Mouse (Mus musculus) heart, postnatal 0 days (tissue): ENCODE measurements at regions not wholly inside any gene's neighbourhood (a gene's known extent, or its start where the extent isn't known, plus 50 kb on each side); places are given as distances from the start of the nearest gene placed in this dataset.
A peak's percentile ranks its signal among the peaks of the same experiment; 100 is the strongest.

ENCODE experiments used
- ATAC-seq: fragments of 200-750 bp; cut with Nextera tagmentation; 2 replicates; pipeline ENCODE4 v1.8.0; 2017; ENCODE audit warnings: low read depth, moderate number of reproducible peaks, moderate library complexity; ENCODE audit not compliant: insufficient read depth
- DNase-seq: peaks from one replicate; pipeline ENCODE4 v3.0.0-alpha.2; 2016; ENCODE audit warnings: low spot score
- H3K27ac ChIP-seq: fragments of 300-500 bp; sonication (generic); 2 replicates; pipeline ENCODE4 v1.5.1; 2014; ENCODE audit warnings: low read depth, mild to moderate bottlenecking
- H3K27me3 ChIP-seq: fragments of 300-500 bp; sonication (generic); 2 replicates; pipeline ENCODE4 v1.6.1; 2014; ENCODE audit warnings: low read length, mixed read lengths; ENCODE audit not compliant: control insufficient read depth, insufficient read depth
- H3K36me3 ChIP-seq: fragments of 300-500 bp; sonication (generic); replicated peaks from 2 replicates; pipeline ENCODE4 v1.6.1; 2014; ENCODE audit warnings: low read length, mixed read lengths; ENCODE audit not compliant: control insufficient read depth, insufficient read depth
- H3K4me1 ChIP-seq: fragments of 300-500 bp; sonication (generic); 2 replicates; pipeline ENCODE4 v1.6.1; 2014; ENCODE audit warnings: antibody characterized with exemption; ENCODE audit not compliant: control insufficient read depth, insufficient read depth
- H3K4me2 ChIP-seq: fragments of 300-500 bp; sonication (generic); 2 replicates; pipeline ENCODE4 v1.6.1; 2014; ENCODE audit warnings: low read depth, mild to moderate bottlenecking, low read length, moderate library complexity
- H3K4me3 ChIP-seq: fragments of 300-500 bp; sonication (generic); 2 replicates; pipeline ENCODE4 v1.5.1; 2014; ENCODE audit warnings: low read depth, low read length
- H3K9ac ChIP-seq: fragments of 300-500 bp; sonication (generic); replicated peaks from 2 replicates; pipeline ENCODE4 v1.6.1; 2014; ENCODE audit warnings: low read depth, low read length, mixed read lengths
- H3K9me3 ChIP-seq: fragments of 300-500 bp; sonication (generic); replicated peaks from 2 replicates; pipeline ENCODE4 v1.6.1; 2016; ENCODE audit warnings: low read length; ENCODE audit not compliant: control insufficient read depth
- CTCF ChIP-seq: IDR thresholded peaks from 2 replicates; pipeline ENCODE4 v1.5.1; 2016; ENCODE audit warnings: antibody characterized with exemption, control low read depth, low read depth
- EP300 ChIP-seq: IDR thresholded peaks from 2 replicates; pipeline ENCODE4 v1.6.1; 2016; ENCODE audit warnings: antibody characterized with exemption, low read depth
- WGBS: fragments of 180-500 bp; shearing (Covaris S2); extraction: QIAGEN DNeasy Blood & Tissue Kit; methylation state at CpG from one replicate; pipeline ENCODE4 v1.1.7; 2014; 5-methylcytosine and 5-hydroxymethylcytosine counted together

GRCm38 (mm10) chr4:9107295-9107694 lies 868.5 kb upstream of the Car8 start:
- Histone ChIP-seq H3K4me3 (no peak overlapping the region), H3K27me3 (no peaks in the 10 kb centered on the region), H3K9ac (no peak overlapping the region), H3K4me1 (no peaks in the 10 kb centered on the region), H3K36me3 (no peaks in the 10 kb centered on the region), H3K4me2 (no peak overlapping the region), H3K27ac (no peak overlapping the region), H3K9me3 (no peaks in the 10 kb centered on the region)
- ATAC-seq (no peak), DNase-seq (no peak)
- no peak for TF ChIP-seq CTCF
- TF ChIP-seq EP300: no peak
- 72% methylated on average over 14 of the region's 14 CpGs for WGBS

- H3K27ac ChIP-seq: no peak overlapping the region
- no peak for TF ChIP-seq CTCF
- H3K4me2 ChIP-seq: no peak overlapping the region
- no peaks in the 10 kb centered on the region for H3K9me3 ChIP-seq
- ATAC-seq (no peak), DNase-seq (no peak)
- no peaks in the 10 kb centered on the region for H3K4me1 ChIP-seq
- H3K4me3 ChIP-seq: no peak overlapping the region
- 84% methylated on average over 9 of the region's 9 CpGs for WGBS
- H3K9ac ChIP-seq: no peak overlapping the region
- no peaks in the 10 kb centered on the region for H3K27me3 ChIP-seq
- no peaks in the 10 kb centered on the region for H3K36me3 ChIP-seq
Observed at GRCm38 (mm10) chr4:9106778-9107177, 867.9 kb upstream of the Car8 start.

GRCm38 (mm10) chr4:9104657-9105056 lies 865.8 kb upstream of the Car8 start:
- Histone ChIP-seq H3K4me3 (no peak overlapping the region), H3K27ac (no peak overlapping the region), H3K27me3 (no peaks in the 10 kb centered on the region), H3K4me2 (no peak overlapping the region), H3K9ac (no peak overlapping the region), H3K36me3 (no peaks in the 10 kb centered on the region), H3K9me3 (no peaks in the 10 kb centered on the region), H3K4me1 (no peaks in the 10 kb centered on the region)
- 56% methylated on average over 6 of the region's 6 CpGs for WGBS
- no peak for ATAC-seq
- TF ChIP-seq CTCF (no peak), EP300 (no peak)
- DNase-seq: no peak

GRCm38 (mm10) chr4:9103958-9104357 lies 865.1 kb upstream of the Car8 start:
- no peaks in the 10 kb centered on the region for H3K36me3 ChIP-seq
- no peaks in the 10 kb centered on the region for H3K27me3 ChIP-seq
- H3K27ac ChIP-seq: no peak overlapping the region
- 76% methylated on average over 8 of the region's 8 CpGs for WGBS
- H3K4me1 ChIP-seq: no peaks in the 10 kb centered on the region
- TF ChIP-seq EP300: no peak
- no peak for TF ChIP-seq CTCF
- H3K9ac ChIP-seq: no peak overlapping the region
- no peak overlapping the region for H3K4me3 ChIP-seq
- ATAC-seq (no peak), DNase-seq (no peak)
- no peaks in the 10 kb centered on the region for H3K9me3 ChIP-seq
- H3K4me2 ChIP-seq: no peak overlapping the region

GRCm38 (mm10) chr4:9096809-9097700 lies 858.2 kb upstream of the Car8 start:
- Histone ChIP-seq H3K4me2 (peak overlapping the region; percentile 52), H3K27ac (no peak overlapping the region), H3K9ac (no peak overlapping the region), H3K4me1 (0 out of 2 replicates have a peak, but pooled peaks cover 2% of the 10 kb centered on the region), H3K9me3 (no peaks in the 10 kb centered on the region), H3K4me3 (peak overlapping the region; percentile 24; the same call in 1 of the 2 replicates), H3K36me3 (no peaks in the 10 kb centered on the region), H3K27me3 (no peaks in the 10 kb centered on the region; the same call in 1 of the 2 replicates)
- DNase-seq (peak; percentile 77), ATAC-seq (peak; percentile 77)
- 20% methylated on average over 24 of the region's 24 CpGs for WGBS
- TF ChIP-seq EP300: no peak
- peak; percentile 98 for TF ChIP-seq CTCF
